Mouse (Mus musculus) ovary, postnatal 36 days (tissue): Measurements from ENCODE around the gene Mrps23.
A peak's percentile ranks its signal among the peaks of the same experiment; 100 is the strongest.
"Not testable (repeated sequence)": the region's sequence is repeated elsewhere in the genome, so short reads cannot be mapped to it uniquely, and the experiment has no call there.

Source experiments
- DNase-seq: peaks from one replicate; pipeline ENCODE4 v3.0.0; 2022; ENCODE audit warnings: low spot score, mixed read lengths

Gene Mrps23

DNA sequence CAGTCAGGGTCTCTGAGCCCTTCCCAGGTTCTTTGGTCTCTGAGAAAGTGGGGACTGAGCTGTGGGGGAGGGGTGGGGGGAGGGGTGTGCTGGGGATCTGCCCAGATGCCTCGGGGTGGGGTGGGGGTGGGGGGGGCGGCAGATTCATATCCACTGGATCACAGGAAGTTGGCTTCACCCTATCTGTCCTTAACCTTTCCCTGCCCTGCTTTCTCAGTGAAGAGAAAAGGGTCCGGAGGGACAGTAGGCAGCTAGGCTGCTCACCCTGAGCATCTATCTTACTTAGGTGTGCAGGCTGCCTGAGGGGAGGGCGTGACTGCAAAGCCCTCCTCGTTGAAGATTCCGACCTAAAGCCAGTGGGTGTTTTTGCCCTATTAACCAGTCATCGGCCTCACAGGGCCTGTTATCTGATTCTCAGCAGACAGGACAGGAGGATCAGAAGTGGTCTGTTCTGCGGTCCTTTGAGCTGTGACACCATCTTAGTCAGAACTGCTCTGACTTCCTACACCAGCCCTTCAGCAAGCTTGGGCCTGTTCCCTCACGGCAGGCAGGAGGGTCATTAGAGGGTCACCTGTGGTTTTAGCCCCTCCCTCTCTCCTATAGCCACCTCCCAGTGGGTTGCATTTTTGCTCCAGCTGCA lies 30.7 kb upstream of the Mrps23 start:
- no peak for DNase-seq

DNA sequence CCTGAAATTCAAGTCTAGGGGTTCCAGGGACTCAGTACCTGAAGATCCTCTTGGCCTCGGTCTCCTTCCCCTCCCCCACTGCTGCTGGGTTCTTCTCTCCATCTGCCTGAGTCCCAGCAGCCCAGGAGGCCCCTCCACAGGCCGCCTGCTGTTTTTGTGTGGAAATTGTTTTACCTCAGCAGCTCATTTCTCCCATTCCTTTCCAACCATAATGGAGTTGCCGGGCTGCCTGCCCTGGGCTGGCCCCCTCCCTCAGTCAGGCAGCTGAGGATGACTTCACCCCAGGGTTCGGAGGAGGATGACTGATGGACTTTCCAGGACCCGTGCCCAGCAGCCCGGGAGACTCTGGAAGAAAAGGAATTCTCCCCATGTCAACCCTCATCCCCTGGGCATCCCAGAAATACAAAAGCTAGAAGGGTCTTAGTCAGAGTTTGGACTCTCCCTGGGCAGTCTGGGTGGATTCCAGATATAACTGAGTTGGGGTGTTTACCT lies 23.7 kb upstream of the Mrps23 start:
- no peak for DNase-seq

DNA sequence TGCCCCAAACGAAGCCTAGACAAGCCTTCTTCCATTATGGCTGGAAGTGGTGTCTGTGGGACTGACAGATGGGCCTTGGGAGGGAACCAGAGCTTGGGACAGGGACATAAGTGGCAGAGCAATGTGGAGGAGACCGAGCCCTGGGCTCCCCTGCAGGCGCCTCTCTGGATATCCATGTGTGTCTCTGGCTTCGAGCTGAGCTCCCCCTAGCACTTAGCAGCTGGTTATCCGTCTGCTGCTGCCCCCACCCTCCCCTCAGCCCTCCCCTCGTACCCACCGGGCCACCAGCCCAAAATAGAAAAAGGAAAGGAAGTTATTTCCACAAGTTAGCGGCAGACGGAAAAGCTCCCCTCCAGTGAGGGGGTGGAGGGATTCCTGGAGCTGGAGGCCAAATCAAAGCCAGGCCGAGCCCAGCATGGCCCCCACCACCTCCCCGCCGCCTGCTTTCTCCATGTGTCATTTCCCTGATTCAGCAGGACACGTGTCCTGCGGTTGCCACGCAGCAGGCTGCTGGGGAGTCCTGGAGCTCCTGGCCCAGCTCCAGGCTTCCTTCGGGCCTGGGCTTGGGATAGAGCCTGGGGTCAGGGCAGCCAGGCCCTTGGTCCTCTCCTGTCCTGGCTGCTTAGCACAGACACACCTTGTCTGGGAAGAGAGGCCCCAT lies 23.1 kb upstream of the Mrps23 start:
- peak; percentile 59 for DNase-seq

DNA sequence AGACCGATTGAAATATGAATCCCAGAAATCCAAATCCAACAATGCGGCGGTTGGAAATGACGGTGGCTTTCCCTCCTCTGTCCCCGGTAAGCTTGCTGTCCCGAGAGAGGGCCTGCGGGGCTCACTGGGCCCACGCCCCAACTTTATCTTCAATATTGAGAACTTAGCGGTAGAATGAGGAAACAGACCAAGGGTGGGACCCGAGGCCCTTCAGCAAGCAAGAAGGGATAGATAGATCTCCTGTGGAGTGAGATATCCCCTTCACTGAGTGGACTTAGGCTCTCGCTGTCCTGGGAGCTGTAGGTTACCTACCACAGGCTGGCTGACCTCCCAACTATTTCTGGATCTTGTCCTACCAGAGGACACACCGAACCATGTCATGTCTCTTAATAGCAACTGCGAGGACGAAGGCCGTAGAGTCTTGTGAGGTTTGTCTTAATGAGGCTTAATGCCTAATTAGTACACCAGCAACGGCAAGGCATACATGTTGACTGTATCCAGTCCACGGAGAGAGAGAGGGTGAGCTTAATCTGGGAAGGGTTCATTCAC lies 19.5 kb upstream of the Mrps23 start:
- DNase-seq, result no peak

DNA sequence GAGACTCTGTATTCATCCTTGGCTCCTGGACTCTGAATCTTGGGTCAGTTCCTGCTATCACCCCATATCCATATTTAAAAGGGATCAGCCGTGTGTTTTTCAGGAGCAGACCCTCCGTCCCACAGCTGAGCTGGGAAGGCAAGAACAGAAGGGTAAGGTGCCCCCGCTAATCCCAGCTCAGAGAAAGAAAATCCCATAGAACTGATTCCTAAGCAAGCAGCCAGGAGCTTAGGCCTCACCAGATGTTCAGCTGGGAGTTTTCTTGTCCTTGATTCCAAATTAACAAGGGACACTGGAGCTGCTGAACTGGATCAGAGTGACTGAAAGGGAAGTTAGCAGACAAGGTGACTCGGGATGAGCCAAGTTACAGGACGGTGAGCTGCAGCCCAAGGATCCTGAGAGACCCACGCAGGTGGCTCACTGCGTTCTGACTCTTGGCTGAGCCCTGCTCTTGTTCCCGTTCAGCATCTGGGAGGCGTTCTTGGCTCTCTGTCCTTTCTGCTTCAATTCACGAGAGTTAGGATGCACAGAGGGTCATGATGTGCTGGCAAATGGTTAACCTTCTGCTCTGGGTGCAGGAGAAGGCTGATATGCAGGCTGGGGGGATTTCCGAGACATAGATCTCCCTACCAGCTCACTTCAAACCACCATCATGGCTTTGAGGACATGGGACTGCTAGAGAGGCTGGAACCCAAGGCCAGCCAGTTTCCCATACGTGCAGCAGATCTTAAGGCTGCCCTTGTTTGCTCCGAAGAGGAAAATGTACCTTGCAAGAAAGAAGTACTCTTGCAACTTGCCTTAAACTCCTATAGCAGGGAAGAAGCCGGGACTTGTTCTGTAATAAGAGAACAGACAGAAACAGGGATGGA lies 17.9 kb upstream of the Mrps23 start:
- DNase-seq, result no peak

DNA sequence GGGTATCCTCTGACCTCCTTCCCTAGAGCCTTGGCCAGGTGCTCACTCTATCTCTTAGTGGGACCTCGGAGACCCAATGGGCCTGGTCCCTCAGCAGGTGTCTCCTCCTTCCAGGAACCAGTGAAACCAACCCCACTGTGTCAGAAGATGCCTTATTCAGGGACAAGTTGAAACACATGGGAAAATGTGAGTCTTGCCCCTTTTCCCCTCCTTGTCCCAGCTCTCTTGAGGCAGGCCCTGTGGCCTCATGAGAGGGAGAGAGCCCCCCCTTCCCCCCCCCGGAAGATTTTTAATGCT lies 17.3 kb upstream of the Mrps23 start:
- DNase-seq, result no peak

DNA sequence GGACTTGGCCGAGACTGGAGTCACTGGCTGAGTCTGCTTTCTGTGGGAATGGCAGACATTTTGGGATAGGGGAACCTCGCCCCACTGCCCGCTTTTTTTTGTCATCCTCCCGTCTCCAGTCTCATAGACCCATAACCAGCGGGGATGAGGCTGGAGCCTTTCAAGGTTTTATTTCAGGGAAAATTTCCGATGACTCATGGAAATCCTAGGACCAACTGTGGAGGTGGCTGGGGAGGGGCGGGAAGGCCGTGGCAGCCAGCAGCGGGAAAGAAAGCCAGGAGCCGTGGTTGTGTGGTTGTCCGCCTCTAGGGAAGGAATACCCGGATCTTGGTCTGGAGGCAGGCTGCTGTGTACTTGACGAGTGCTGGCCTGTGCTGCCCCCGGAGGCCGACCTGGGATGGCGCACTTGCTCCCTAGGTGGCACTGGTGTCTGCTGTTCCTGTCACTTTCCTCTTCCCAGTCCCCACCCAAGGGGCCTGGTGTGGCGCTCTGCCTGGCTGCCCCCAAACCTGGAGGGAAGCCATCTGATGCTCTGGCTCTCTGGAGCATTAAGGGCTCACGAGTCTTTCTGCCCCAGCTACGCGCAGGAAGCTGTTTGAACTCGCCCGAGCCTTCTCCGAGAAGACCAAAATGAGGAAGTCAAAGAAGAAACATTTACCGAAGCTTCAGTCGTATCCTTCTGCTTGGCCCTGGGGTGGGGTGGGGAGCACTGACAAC lies 16.6 kb upstream of the Mrps23 start:
- peak; percentile 84 for DNase-seq

DNA sequence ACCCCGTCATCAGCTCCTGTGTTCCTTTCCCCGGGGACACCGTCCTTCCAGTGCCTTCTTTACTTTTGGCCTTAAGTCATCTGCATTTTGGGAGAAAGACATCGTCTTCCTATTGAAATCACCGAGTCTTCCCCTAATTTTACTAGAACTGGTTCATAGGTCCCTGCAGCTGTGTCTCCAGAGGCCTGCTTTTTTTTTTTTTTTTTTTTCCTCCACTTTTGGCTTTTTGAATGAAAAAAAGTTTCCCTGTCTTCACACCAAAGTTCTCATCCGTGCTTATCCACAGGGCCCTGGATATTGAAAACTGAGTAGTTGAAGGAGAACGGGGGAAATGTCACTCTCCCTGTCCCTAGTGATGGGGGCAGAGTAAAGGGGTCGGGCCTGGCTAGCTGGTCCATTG lies 16.0 kb upstream of the Mrps23 start:
- DNase-seq, result no peak

DNA sequence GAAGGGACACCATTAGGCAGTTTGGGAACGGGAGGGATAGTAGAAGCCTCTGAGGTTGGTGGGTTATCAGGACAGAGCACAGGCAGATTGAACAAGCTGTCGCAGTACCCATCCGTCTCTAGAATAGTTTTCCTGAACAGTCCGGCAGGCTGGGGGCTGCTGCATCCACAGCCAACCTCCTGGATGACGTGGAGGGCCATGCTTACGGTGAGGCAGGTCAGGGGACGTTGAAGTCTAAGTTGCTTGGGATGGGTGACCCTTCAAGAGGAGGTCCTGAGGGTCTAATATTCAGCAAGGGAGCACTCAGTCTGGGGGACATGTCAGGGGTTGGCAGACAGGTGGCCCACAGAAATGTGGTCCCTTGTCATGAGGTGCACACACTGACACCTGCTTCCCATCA lies 15.6 kb upstream of the Mrps23 start:
- DNase-seq, result no peak

DNA sequence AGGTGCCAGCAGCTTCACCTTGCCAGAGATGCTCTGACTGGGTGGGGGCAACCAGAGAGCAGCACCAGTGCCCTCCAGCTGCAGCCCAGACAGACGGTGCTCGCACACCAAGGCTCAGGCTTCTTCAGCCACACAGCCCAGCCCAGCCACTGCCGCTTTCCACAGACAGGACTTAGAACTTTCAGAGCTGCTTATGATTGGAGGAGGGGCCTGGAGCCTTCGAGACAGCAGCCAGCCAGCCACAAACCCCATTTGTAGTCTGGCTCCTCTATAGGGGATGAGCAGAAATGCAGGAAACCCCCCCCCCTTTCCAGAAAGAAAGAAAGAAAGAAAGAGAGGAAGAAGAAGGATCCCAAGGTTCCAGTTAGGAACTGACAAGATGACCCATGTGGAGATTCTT lies 11.6 kb upstream of the Mrps23 start:
- DNase-seq, result no peak

DNA sequence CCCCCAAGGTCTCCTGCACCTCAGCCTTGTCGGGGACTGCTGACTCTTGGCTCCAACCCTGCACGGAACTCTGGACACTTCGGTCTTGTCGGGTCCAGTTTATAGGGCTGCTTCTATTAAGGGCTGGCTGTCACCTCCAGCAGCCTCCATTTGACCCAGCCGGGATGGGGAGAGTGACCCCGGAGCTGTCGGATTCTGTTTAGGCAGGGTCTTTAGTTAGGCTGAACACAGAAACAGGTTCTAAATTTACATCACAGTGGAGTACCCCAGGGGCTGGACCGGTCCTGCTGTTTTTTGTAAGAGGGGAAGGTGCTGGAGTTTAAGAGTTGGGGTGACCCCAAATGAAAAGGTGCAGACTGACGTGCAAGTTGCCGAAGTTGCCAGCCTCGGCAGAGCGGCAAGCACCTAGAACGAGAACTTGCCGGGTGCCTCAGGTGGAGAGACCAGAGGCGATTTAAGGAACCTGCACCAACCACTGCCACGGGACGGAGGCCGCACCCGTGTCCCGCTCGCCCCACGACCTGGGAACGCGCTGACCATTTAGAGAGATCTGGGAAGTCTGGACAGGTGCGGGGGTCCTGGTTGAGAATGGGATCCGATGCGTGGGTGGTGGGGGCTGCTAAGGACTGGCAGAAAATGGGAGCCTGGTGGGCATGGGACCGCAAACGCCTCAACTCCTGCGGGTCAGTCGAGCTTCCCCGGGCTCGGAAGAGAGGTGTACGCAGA lies 10.9 kb upstream of the Mrps23 start:
- no peak for DNase-seq

DNA sequence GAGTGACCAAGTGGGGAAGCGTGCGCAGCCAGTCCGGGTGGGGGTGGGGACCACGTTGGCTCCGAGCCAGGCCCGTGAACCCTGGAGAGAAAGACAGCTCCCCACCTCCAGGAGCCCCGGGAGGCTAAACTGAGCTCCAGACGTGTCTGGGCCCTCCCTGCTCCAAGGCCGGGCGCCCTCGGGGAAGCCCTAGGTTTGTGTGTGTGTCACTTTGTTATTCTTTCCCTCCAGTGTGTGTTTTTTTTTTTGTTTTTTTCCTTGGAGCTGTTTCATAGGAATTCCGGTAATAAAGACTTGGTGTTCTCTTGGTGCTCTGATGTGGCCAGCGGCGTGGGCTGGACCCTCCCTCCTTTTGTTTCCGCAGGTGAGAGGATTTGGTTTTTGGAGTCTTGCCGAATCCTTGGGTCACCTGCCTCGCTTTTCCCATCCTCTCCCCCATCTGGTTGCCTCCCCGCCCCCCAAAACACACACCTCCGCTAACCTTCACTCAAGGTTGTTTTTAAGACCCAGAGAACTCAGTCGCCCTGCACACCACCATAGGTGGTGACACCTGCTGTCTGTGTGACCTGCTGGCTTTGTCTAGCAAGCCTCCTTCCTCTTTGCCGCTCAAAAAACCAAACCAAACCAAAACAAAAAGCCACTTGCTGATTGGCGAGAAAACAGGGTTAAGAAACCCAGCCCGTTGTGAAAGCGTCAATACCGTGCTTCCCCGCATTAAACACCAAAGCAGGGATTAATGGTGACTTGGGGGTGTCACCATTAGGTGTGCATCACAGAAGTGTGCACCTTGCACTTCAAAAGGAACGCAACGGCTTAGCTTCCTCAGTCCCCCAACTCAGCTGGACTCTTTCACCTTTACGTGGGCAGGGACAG lies 10.1 kb upstream of the Mrps23 start:
- peak; percentile 37 for DNase-seq

DNA sequence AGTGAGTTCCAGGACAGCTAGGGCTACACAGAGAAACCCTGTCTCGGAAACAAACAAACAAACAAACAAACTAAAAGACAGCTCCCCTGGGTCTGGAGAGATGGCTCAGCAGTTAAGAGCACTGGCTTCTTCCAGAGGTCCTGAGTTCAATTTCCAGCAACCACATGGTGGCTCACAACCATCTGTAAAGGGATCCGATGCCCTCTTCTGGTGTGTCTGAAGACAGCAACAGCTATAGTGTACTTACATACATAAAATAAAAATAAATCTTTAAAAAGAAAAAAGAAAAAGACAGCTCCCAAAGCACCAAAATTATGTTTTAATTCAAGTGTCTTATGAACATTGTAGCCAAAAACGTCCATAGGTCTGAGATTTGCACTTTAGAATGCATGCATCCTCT lies 8.5 kb upstream of the Mrps23 start:
- DNase-seq, result not testable (repeated sequence)

DNA sequence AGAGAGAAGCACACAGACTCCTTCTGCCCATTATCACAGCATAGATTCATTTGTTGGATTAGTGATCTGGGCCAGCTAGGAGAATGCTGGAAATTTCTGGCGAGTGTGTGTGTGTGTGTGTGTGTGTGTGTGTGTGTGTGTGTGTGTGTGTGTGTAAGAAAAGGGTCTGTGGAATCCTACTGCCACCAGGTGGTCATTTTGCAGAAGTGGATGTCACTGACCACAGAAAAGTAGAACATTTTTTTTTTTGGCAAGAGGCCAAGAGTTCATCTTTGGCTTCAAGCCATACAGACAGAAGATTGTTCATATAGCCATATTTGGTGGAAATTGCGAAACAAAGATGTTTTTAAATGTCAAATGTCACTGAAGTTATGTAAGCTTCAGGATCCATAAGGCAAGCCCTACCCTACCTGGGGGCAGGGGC lies 7.0 kb upstream of the Mrps23 start:
- no peak for DNase-seq

DNA sequence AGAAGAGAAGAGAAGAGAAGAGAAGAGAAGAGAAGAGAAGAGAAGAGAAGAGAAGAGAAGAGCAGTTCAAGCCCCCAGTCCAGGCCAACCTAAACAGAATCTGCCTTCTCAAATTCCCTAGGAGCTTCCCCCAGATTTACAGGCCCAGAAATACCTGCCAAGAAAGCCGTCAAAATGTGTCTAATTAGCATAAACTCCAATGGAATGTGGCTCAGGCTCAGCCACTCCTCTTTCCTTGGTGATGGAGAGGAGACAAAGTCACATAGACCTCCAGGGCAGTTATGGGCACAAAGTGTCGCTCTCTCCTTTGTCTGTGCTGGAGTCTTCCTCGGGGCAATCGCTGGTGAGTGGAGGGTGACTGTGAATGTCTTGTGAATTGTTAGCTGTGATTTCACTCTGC lies 6.0 kb upstream of the Mrps23 start:
- no peak for DNase-seq

DNA sequence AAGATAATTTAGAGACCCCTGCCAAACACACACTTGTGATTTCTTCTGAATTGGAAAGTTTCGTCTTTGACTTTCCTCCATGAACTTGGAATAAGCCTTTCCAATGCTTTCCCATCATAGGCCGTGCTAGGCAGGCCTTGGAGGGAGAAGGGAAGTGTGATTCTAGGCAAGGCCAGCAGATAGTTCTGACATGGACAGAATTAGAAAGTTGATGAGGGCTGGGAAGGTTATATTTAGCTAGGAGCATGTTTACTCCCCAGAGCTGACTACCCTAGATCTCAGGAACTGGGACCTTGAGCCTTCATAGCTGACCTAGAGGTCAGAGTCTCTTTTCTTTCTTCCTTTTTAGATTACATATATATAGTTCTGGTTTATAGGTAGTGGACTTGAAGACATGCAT lies 3.0 kb upstream of the Mrps23 start:
- no peak for DNase-seq

DNA sequence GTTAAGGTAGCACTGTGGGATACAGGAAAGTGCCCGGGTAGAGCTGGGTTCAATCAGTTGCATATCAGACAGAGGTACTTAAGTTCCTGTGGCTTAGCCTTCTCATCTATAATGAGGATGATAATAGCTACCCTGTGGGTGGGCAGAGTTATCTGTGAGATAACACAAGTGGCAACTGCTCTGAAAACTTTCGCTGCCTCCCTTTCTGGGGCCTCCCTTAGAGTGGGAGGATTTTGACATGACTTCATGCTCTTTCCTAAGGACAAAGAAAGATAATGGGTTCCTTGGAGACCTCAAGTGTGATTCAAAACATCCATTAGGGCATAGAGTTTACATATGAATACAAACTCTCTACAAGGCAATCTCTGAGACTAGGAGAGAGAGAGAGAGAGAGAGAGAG lies 2.1 kb upstream of the Mrps23 start:
- DNase-seq, result no peak

DNA sequence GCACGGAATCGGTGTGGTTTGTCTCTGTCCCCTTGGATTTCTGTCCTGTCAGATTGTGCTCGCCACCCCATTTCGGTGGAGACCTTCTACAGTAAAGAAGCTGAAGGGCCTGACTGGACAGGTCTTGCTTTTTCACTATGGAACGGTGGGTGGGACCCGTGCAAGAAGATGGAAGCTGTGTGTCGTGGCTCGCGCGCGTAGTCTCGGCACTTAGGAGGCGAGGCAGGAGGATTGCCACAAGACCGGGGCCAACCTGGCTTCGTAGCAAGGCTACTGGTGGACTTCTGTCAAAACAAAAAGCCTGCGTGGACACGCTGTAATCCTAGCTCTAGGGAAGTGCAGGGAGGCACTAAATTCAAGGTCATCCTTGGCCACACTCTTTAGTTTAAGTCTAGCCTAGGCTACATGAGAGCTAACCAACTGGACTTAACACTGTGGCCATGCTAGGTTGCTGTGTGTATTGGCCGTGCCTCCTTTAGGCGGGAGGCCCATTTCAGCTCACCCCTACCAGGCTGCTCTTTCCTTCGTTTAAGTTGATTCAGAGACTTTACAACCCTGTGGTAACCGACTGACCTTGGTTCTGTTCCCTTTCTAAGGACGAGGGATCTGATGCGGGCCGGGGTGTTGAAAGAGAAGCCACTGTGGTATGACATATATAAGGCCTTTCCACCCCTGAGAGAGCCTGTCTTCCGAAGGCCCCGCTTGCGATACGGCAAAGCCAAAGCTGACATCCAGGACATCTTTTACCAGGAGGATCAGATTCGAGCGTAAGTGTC lies 593 bp downstream of the Mrps23 start:
- DNase-seq, result no peak

DNA sequence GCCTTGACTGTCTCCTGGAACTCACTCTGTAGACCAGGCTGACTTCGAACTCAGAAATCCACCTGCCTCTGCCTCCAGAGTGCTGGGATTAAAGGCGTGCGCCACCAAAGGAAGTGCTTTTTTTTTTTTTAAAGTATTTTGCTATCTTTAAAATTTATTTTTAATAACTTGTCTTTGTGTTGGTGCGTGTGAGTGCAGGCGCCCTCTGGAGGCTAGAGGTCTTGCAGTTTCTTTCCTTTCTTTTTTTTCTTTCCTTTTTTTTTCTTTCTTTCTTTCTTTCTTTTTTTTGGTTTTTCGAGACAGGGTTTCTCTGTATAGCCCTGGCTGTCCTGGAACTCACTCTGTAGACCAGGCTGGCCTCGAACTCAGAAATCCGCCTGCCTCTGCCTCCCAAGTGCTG lies 2.4 kb downstream of the Mrps23 start:
- DNase-seq, result not testable (repeated sequence)

DNA sequence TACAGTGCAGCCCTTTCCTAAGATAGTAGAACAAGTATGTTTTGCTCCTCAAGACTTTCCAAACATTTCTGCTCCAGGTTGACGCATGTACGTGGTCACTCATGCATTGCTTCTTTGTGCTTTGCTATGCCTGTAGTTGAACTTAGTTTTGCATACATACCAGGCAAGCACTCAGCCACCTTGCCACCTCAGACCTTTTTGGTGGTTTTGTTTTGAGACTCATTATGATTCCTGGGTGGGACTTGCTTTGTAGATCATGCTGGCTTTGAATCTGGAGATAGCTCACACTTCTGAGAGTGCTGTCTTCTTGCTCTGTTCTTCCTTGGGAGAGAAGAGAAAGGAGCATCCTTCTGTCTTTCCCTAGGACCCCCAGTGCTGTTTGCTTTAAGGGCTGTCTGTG lies 3.5 kb downstream of the Mrps23 start:
- DNase-seq, result no peak
